Mouse (Mus musculus): ENCODE data around the gene Ptprg. TPM values are rescaled to one million over a fixed set of nuclear protein-coding genes. Genes with fewer than 3 reads are reported as not detected.
A peak's percentile ranks its signal among the peaks of the same experiment; 100 is the strongest.

Gene Ptprg
- polyA plus RNA-seq, 1 experiment from 2014 or later: 16.4 TPM

DNA sequence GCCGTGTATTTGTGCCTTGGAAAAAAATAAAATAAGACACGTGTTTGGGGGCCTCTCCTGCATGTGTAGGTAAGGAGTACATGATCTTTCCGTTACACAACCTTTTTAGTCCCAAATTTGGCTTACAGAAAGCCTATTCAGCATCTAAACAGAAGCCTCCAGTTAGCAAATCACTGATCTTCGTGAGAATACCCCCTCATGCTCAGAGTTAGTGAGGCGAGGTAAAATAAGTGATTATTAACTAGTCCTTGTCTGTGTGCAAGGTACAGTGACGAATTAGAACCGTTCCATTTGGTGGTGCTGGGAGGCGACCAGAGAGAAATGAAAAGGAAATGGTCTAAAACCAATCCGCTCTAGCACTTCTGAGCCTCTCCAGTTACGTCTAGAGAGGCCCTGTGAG, 648.9 kb downstream of the Ptprg start:
- H3K4me3 ChIP-seq: no peak overlapping the region
- H3K27ac ChIP-seq: no peak overlapping the region
- no peaks in the 10 kb centered on the region for H3K9me3 ChIP-seq (replicated peaks)
- H3K36me3 ChIP-seq: no peaks in the 10 kb centered on the region
- ATAC-seq (replicated peaks; ENCODE audit: insufficient number of reproducible peaks, insufficient read depth, low FRiP score, low read depth): no peak
- peaks cover 3% of the 10 kb centered on the region; the same call in 1 of the 2 replicates for H3K4me1 ChIP-seq (replicated peaks)
- H3K4me2 ChIP-seq: no peak overlapping the region
- no peaks in the 10 kb centered on the region for H3K27me3 ChIP-seq
- 81% methylated on average over 10 of the region's 10 CpGs for WGBS
- H3K9ac ChIP-seq: no peak overlapping the region

- no peak for ATAC-seq (replicated peaks; ENCODE audit: insufficient number of reproducible peaks, insufficient read depth, low FRiP score, low read depth)
- Histone ChIP-seq H3K9ac (no peak overlapping the region), H3K4me3 (no peak overlapping the region), H3K36me3 (no peaks in the 10 kb centered on the region), H3K27me3 (no peaks in the 10 kb centered on the region), H3K9me3 (replicated peaks) (no peaks in the 10 kb centered on the region), H3K4me2 (no peak overlapping the region), H3K27ac (no peak overlapping the region), H3K4me1 (replicated peaks) (peaks cover 3% of the 10 kb centered on the region; the same call in 1 of the 2 replicates)
- WGBS: 90% methylated on average over 7 of the region's 7 CpGs
These were observed 649.7 kb downstream of the Ptprg start for GRCm38 (mm10) chr14:12203081-12203480.

DNA sequence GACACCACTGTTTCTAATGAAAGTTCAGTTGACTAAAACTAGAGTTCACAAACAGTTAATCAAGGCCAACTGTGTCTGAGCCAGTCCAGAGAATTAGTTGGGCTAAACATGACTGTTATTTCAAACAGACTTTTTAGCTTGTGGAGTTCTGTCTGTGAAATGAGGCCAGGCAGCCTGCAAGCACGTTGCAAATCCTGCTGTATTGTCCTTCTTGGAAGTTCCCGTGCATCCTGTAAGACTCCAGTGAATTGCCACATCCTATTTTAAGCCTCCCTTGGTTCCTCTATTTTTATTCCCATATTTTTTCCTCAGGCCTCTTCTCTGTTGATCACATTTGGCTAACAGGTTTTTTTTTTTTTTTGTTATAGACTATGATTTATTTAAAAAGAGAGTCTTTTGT, 652.8 kb downstream of the Ptprg start:
- H3K27me3 ChIP-seq: no peaks in the 10 kb centered on the region
- no peaks in the 10 kb centered on the region for H3K36me3 ChIP-seq
- no peak overlapping the region for H3K27ac ChIP-seq
- ATAC-seq (replicated peaks; ENCODE audit: insufficient number of reproducible peaks, insufficient read depth, low FRiP score, low read depth): no peak
- no peak overlapping the region for H3K4me2 ChIP-seq
- H3K9me3 ChIP-seq (replicated peaks): no peaks in the 10 kb centered on the region
- no peak overlapping the region for H3K4me3 ChIP-seq
- no peak overlapping the region for H3K9ac ChIP-seq
- H3K4me1 ChIP-seq (replicated peaks): no peaks in the 10 kb centered on the region
- WGBS: 58% methylated on average over 2 of the region's 2 CpGs

DNA sequence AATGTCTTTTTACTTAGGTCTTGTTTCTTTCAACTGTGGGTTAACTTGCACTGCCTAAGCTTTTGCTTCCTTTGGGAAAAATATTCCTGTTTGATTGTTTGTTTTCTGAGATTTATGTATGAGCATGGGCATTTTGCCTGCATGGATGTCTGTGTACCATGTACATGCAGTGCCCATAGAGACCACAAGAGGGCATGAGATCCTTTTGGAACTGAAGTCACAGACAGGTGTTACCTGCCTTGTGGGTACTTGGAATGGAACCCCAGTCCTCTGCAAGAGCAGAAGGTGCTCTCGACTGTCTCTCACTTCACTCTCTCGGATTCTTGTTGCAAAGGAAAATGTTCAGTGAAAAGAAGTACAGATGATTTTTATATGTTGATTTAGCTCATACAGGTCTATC, 655.2 kb downstream of the Ptprg start:
- 91% methylated on average over 2 of the region's 2 CpGs for WGBS
- ATAC-seq (replicated peaks; ENCODE audit: insufficient number of reproducible peaks, insufficient read depth, low FRiP score, low read depth): no peak
- H3K36me3 ChIP-seq: no peaks in the 10 kb centered on the region
- H3K4me2 ChIP-seq: no peak overlapping the region
- H3K4me3 ChIP-seq: no peak overlapping the region
- no peak overlapping the region for H3K9ac ChIP-seq
- H3K4me1 ChIP-seq (replicated peaks): no peaks in the 10 kb centered on the region
- no peaks in the 10 kb centered on the region for H3K27me3 ChIP-seq
- no peak overlapping the region for H3K27ac ChIP-seq
- no peaks in the 10 kb centered on the region for H3K9me3 ChIP-seq (replicated peaks)

- WGBS: 72% methylated on average over 16 of the region's 16 CpGs
- Histone ChIP-seq H3K9me3 (replicated peaks) (no peaks in the 10 kb centered on the region), H3K27ac (no peak overlapping the region), H3K4me3 (no peak overlapping the region), H3K36me3 (no peaks in the 10 kb centered on the region), H3K4me1 (replicated peaks) (no peaks in the 10 kb centered on the region), H3K27me3 (no peaks in the 10 kb centered on the region), H3K9ac (no peak overlapping the region), H3K4me2 (no peak overlapping the region)
- no peak for ATAC-seq (replicated peaks; ENCODE audit: insufficient number of reproducible peaks, insufficient read depth, low FRiP score, low read depth)
These were observed 665.3 kb downstream of the Ptprg start for GRCm38 (mm10) chr14:12218544-12219150.

DNA sequence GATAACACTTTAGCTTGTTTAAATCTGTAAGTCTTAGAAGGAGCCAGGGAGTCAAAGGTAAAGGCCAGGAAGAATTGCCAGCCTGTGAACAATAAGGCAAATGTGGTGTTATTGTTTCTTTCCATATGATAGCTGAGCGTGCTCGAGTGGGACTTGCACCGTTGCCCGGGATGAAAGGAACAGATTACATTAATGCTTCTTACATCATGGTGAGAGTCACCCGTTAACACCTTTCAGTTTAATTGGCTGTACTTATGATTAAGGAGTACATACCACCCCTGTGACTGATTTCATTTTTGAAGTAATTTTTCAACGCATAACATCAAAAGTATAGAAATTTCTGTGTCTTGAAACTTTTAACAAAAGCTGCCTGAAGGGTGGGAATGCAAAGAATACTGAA, 666.5 kb downstream of the Ptprg start:
- Histone ChIP-seq H3K4me2 (no peak overlapping the region), H3K4me3 (no peak overlapping the region), H3K27me3 (no peaks in the 10 kb centered on the region), H3K9me3 (replicated peaks) (no peaks in the 10 kb centered on the region), H3K36me3 (no peaks in the 10 kb centered on the region), H3K27ac (no peak overlapping the region), H3K9ac (no peak overlapping the region), H3K4me1 (replicated peaks) (no peaks in the 10 kb centered on the region)
- 65% methylated on average over 6 of the region's 6 CpGs for WGBS
- ATAC-seq (replicated peaks; ENCODE audit: insufficient number of reproducible peaks, insufficient read depth, low FRiP score, low read depth): no peak

DNA sequence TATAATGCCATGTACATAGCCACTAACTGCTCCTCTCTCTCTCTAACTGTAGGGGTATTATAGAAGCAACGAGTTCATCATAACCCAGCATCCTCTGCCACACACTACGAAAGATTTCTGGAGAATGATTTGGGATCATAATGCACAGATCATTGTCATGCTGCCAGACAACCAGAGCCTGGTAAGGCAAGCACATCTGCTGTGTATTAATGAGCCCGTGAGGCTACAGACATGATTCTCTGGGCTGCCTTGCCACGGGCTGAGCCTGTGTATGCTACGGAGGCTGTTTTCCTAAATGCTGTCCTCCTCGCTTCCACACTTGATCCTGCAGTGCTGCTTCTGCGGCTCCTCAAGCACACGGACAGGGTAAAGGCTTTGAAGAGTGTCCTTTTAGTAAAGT, 667.2 kb downstream of the Ptprg start:
- Histone ChIP-seq H3K27ac (no peak overlapping the region), H3K4me2 (no peak overlapping the region), H3K9ac (no peak overlapping the region), H3K27me3 (no peaks in the 10 kb centered on the region), H3K4me3 (no peak overlapping the region), H3K4me1 (replicated peaks) (no peaks in the 10 kb centered on the region), H3K36me3 (no peaks in the 10 kb centered on the region), H3K9me3 (replicated peaks) (no peaks in the 10 kb centered on the region)
- no peak for ATAC-seq (replicated peaks; ENCODE audit: insufficient number of reproducible peaks, insufficient read depth, low FRiP score, low read depth)
- 84% methylated on average over 8 of the region's 8 CpGs for WGBS

DNA sequence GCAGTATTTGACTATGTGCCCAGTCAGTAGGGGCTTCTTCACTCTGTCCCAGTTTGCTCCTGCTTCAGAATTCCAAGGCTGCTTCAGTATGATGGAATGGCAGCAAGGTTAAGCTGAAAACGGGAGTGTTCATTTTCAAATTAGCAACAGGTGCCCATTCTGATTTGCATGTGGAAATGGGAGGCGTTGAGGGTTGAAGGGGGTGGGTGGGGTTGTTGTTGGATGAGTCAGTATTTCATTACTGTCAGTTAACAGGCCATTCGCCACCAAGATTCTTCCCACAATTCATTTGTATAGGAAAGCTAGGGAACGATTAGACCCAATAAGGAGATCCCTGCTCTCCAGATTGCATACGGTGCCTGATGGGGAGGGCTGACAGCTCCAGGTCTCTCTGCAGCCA, 668.2 kb downstream of the Ptprg start:
- Histone ChIP-seq H3K4me2 (no peak overlapping the region), H3K27me3 (no peaks in the 10 kb centered on the region), H3K4me1 (replicated peaks) (no peaks in the 10 kb centered on the region), H3K36me3 (peaks cover 3% of the 10 kb centered on the region; the same call in 1 of the 2 replicates), H3K27ac (no peak overlapping the region), H3K9ac (no peak overlapping the region), H3K4me3 (no peak overlapping the region), H3K9me3 (replicated peaks) (no peaks in the 10 kb centered on the region)
- 79% methylated on average over 5 of the region's 5 CpGs for WGBS
- ATAC-seq (replicated peaks; ENCODE audit: insufficient number of reproducible peaks, insufficient read depth, low FRiP score, low read depth): no peak

GRCm38 (mm10) chr14:12243726-12244125, 690.4 kb downstream of the Ptprg start:
- no peak overlapping the region for H3K27ac ChIP-seq
- H3K4me1 ChIP-seq (replicated peaks): no peaks in the 10 kb centered on the region
- H3K9me3 ChIP-seq (replicated peaks): no peaks in the 10 kb centered on the region
- H3K36me3 ChIP-seq: no peaks in the 10 kb centered on the region
- 48% methylated on average over 4 of the region's 4 CpGs for WGBS
- H3K27me3 ChIP-seq: no peaks in the 10 kb centered on the region
- no peak overlapping the region for H3K4me2 ChIP-seq
- H3K9ac ChIP-seq: no peak overlapping the region
- no peak for ATAC-seq (replicated peaks; ENCODE audit: insufficient number of reproducible peaks, insufficient read depth, low FRiP score, low read depth)
- no peak overlapping the region for H3K4me3 ChIP-seq

GRCm38 (mm10) chr14:12276031-12276430, 722.7 kb downstream of the Ptprg start:
- Histone ChIP-seq H3K36me3 (no peaks in the 10 kb centered on the region), H3K4me3 (no peak overlapping the region), H3K27ac (no peak overlapping the region), H3K9ac (no peak overlapping the region), H3K9me3 (replicated peaks) (no peaks in the 10 kb centered on the region), H3K4me1 (replicated peaks) (no peaks in the 10 kb centered on the region), H3K4me2 (no peak overlapping the region), H3K27me3 (0 out of 2 replicates have a peak, but pooled peaks cover 8% of the 10 kb centered on the region)
- WGBS: 54% methylated on average over 3 of the region's 3 CpGs
- ATAC-seq (replicated peaks; ENCODE audit: insufficient number of reproducible peaks, insufficient read depth, low FRiP score, low read depth): no peak

DNA sequence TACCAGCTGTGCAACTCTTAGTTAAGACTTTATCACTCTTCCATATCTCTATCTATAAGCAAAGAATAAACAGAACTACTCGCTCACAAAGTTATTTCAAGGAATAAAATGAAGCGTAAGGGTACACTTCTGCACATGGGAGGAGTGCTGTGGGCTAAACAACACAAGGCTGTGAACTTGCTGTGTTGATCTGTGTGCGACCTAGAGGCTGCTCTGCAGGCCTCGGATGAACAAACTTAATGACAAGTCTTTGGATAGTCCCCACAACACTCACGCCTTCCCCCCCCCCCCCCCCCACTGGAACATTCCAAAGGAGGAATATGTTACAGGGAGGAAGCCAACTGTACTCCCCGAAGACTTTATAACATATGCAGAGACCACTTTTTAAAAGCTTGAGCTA, 730.3 kb downstream of the Ptprg start, which contains the start of gene Gm49355:
Gm49355 (plus strand) TSS at position 336 of the 400 bp plus-strand sequence.
- Histone ChIP-seq H3K27me3 (0 out of 2 replicates have a peak, but pooled peaks cover 14% of the 10 kb centered on the region), H3K9me3 (replicated peaks) (no peaks in the 10 kb centered on the region), H3K4me3 (peak within 1 kb of the TSS; percentile 87), H3K9ac (peak within 1 kb of the TSS; percentile 88), H3K4me1 (replicated peaks) (no peaks in the 10 kb centered on the region), H3K4me2 (peak within 1 kb of the TSS; percentile 73), H3K36me3 (peaks cover 5% of the 10 kb centered on the region), H3K27ac (peak within 1 kb of the TSS; percentile 97)
- no peak for ATAC-seq (replicated peaks; ENCODE audit: insufficient number of reproducible peaks, insufficient read depth, low FRiP score, low read depth)
- WGBS: 75% methylated on average over 6 of the region's 6 CpGs

Measured in heart, embryonic 15.5 days (tissue).